Mouse (Mus musculus): Measurements from ENCODE around the gene Itga5. TPM values are rescaled to one million over a fixed set of nuclear protein-coding genes. Genes with fewer than 3 reads are reported as not detected.

Gene Itga5
- polyA plus RNA-seq, 1 experiment from 2014 or later, result 22.8 TPM

DNA sequence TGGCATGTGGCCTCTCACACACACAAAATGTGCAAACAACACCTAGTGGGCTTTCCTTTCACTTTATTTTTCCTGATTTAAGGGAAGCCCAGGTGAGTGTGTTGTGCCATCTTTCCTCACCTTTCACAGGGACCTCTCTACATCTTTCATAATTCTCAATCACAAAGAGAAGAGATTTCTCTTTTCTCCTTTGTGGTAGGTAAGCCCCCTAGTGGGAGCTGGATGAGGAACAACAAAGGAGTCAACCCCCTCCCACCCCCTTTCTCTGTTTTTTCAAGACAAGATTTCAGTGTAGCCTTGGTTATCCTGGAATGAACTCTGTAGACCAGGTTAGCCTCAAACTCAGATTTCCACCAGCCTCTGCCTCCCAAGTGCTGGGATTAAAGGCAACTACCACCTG lies 23.0 kb downstream of the Itga5 start:
- no peak overlapping the region for H3K27ac ChIP-seq
- H3K36me3 ChIP-seq (replicated peaks), result peaks cover 51% of the 10 kb centered on the region
- peaks cover 43% of the 10 kb centered on the region for H3K4me1 ChIP-seq
- H3K27me3 ChIP-seq (ENCODE audit: poor library complexity, severe bottlenecking), result peaks cover 37% of the 10 kb centered on the region
- no peaks in the 10 kb centered on the region for H3K9me3 ChIP-seq
- no peak overlapping the region for H3K4me3 ChIP-seq
- no peak for DNase-seq (ENCODE audit: extremely low spot score, low spot score)

DNA sequence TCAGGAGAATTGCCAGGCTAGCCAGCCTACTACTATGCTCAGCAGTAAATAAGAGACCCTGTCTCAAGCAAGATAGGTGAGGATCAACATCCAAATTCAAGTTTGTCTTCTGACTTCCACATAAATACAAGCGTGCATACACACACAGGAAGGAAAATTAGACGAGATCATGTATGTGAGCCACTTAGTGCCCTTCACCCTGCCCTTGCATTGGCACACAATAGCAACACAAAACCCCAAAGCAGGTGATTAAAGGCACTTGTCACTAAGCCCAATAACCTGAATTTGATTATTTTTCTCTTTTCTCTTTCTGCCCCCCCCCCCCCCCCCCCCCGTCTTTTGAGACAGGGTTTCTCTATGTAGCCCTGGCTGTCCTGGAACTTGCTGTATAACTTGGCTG lies 23.6 kb downstream of the Itga5 start:
- WGBS, result 60% methylated on average over 3 of the region's 3 CpGs
- peaks cover 46% of the 10 kb centered on the region for H3K36me3 ChIP-seq (replicated peaks)
- H3K27ac ChIP-seq, result no peak overlapping the region
- no peak overlapping the region for H3K4me3 ChIP-seq
- H3K9me3 ChIP-seq, result no peaks in the 10 kb centered on the region
- H3K27me3 ChIP-seq (ENCODE audit: poor library complexity, severe bottlenecking), result peaks cover 42% of the 10 kb centered on the region
- peaks cover 48% of the 10 kb centered on the region for H3K4me1 ChIP-seq
- no peak for DNase-seq (ENCODE audit: extremely low spot score, low spot score)

DNA sequence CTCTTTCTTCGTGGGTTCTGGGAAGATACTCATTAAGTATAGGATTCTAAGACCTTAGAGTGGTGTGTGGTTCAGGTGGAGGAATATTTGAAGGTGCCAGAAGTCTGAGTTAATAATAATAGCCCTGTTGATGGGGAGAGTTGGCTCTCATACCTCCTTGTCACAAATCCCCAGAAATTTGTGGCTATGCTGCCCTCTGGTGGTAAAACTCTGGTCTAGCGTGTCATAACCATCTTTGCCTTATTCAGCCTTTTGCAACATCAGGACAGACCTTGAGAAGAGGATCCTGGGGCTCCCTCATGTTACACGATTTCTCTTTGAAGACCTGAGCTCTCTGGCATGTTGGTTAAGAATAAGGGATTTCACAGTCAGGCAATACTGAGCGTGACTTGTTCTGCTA lies 24.1 kb downstream of the Itga5 start:
- Histone ChIP-seq H3K27ac (no peak overlapping the region), H3K9me3 (no peaks in the 10 kb centered on the region), H3K4me3 (no peak overlapping the region), H3K4me1 (peaks cover 54% of the 10 kb centered on the region), H3K27me3 (ENCODE audit: poor library complexity, severe bottlenecking) (peaks cover 48% of the 10 kb centered on the region), H3K36me3 (replicated peaks) (peaks cover 40% of the 10 kb centered on the region)
- peak; percentile 84 for DNase-seq (ENCODE audit: extremely low spot score, low spot score)
- WGBS, result 12% methylated on average over 4 of the region's 4 CpGs

DNA sequence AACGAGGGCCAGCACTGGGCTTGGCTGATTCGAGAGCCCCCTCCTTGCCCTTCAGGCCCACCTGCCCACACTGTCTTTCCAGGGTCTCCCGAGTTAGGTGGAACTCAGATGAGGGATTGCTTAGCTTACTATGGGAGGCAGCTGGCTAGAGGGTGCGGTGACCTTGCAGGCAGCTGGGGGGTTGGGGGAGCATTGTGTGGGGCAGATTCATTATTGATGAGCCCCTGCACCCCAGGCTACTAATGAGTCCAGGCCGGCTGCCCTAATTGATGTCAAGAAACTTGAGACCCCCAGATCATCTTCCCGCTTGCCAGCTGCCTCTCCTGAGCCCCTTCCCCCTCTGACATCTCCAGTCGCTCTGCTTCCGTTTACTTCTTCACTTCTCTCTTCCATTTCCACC lies 25.0 kb downstream of the Itga5 start:
- DNase-seq (ENCODE audit: extremely low spot score, low spot score), result no peak
- H3K27me3 ChIP-seq (ENCODE audit: poor library complexity, severe bottlenecking), result peaks cover 57% of the 10 kb centered on the region
- peaks cover 63% of the 10 kb centered on the region for H3K4me1 ChIP-seq
- H3K4me3 ChIP-seq, result no peak overlapping the region
- no peak overlapping the region for H3K27ac ChIP-seq
- H3K9me3 ChIP-seq, result no peaks in the 10 kb centered on the region
- peaks cover 31% of the 10 kb centered on the region for H3K36me3 ChIP-seq (replicated peaks)
- 36% methylated on average over 8 of the region's 8 CpGs for WGBS

DNA sequence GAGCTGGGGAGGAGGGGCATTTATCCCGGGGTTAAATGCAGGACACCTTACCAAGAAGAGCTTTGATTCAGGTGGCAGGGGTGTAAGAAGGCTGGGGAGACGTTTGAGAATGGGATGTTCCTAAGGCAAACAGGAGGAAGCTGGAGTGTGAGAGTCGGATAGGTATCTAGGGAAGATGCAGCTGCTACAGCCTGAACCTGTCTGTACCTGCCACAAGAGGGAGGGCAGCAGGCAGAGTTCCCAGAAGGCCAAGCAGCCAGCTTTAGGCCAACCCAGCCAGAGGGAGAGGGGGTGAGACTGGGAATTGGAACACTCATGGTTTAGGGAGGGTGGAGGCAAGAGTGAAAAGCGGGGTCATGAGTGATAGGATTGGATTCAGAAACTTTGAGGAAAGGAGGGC lies 25.8 kb downstream of the Itga5 start:
- Histone ChIP-seq H3K27me3 (ENCODE audit: poor library complexity, severe bottlenecking) (peaks cover 64% of the 10 kb centered on the region), H3K4me1 (peaks cover 67% of the 10 kb centered on the region), H3K27ac (no peak overlapping the region)

DNA sequence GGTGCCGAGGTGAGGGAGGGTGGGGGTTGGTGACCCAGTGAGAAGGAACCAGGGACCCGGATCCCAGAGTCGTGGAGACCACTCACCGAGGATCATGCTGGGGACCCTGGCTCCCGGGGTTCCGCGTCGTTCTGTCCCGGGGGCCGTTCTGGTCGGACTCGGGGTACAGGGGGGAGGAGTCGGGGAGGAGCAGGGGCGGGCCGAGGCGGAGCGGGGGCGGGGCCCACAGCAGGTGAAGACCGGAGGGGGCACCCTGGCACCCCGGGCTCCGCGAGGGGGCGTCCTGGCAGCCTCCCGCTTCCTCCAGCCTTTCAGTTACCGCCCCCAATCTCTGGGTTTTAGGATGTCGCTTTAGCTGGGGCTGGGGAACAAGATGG lies 26.6 kb downstream of the Itga5 start, which contains the start of gene Zfp385a:
Gene Zfp385a (minus strand): TSS at position 133 of the 377 bp plus-strand sequence.
- H3K27ac ChIP-seq, result peak within 1 kb of the TSS; percentile 79
- peak within 1 kb of the TSS; percentile 74 for H3K4me3 ChIP-seq
- peak; percentile 34 for DNase-seq (ENCODE audit: extremely low spot score, low spot score)
- peaks cover 76% of the 10 kb centered on the region for H3K4me1 ChIP-seq
- H3K27me3 ChIP-seq (ENCODE audit: poor library complexity, severe bottlenecking), result peaks cover 70% of the 10 kb centered on the region
- H3K9me3 ChIP-seq, result no peaks in the 10 kb centered on the region
- WGBS, result 0% methylated on average over 26 of the region's 26 CpGs
- peaks cover 15% of the 10 kb centered on the region for H3K36me3 ChIP-seq (replicated peaks)

More for the DNA sequence above, 25.8 kb downstream of the Itga5 start:
- WGBS, result 27% methylated on average over 4 of the region's 4 CpGs
- H3K9me3 ChIP-seq, result no peaks in the 10 kb centered on the region
- peaks cover 23% of the 10 kb centered on the region for H3K36me3 ChIP-seq (replicated peaks)
- DNase-seq (ENCODE audit: extremely low spot score, low spot score), result no peak
- peak overlapping the region; percentile 74 for H3K4me3 ChIP-seq

DNA sequence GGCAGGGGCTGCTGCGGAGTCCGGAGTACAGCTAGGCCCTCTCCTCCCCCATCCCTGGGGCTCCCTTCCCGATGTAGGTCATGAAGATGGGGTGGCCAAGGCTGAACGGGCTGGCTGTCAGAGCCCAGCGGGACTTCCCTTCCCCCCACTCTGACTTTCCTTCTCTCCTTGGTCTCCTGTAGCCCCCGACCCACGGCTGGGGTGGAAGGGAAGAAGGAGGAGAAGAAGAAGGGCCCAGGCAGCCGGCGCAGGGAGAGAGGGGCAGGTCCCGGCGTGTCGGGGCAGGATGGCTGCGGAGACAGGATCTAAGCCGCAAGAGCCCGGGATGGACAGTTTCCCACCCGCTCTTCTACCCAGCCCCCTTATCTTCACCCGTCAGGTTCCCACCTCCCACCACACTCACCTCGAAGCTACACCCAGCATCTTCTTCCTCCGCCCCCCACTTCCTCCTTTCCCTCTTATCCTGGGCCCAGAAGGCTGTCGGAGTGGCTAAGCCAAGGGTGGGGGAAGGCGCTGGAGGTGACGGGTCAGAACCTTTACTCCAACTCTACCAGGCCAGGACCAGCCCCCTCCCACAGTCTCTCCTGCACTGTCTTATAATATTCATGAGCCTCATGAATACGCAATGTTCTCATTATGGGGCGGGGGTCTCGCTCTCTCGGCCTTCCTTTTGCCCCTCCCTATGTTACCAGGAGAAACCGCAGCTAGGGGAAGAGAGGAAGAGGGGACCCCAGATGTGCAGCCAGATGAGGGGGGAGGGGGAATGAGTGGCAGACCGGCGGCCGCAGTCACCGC lies 27.2 kb downstream of the Itga5 start:
- H3K4me3 ChIP-seq, result peak overlapping the region; percentile 74
- 5% methylated on average over 28 of the region's 31 CpGs for WGBS
- peaks cover 71% of the 10 kb centered on the region for H3K27me3 ChIP-seq (ENCODE audit: poor library complexity, severe bottlenecking)
- H3K36me3 ChIP-seq (replicated peaks), result peaks cover 9% of the 10 kb centered on the region
- DNase-seq (ENCODE audit: extremely low spot score, low spot score), result peak; percentile 35
- peak overlapping the region; percentile 79 for H3K27ac ChIP-seq
- peaks cover 81% of the 10 kb centered on the region for H3K4me1 ChIP-seq
- H3K9me3 ChIP-seq, result no peaks in the 10 kb centered on the region

DNA sequence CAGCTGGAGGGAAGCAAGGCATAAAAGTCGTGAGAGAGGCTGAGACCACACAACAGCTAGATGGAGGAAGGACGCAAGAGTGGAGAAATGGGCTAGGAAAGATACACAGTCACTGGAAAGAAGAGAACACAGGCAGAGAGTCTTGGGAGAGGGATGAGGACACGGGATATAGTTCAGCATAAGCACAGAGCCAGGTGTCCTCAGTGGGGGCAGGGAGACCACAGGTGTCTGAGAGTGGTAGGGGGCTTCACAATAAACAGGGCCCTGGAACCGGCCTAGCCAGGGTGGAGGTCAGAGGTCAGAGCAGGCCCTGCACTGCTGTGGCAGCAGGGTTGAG lies 27.8 kb downstream of the Itga5 start:
- 31% methylated on average over 4 of the region's 4 CpGs for WGBS
- H3K27ac ChIP-seq, result peak overlapping the region; percentile 79; the same call in 1 of the 2 replicates
- no peak for DNase-seq (ENCODE audit: extremely low spot score, low spot score)
- peaks cover 3% of the 10 kb centered on the region for H3K36me3 ChIP-seq (replicated peaks)
- H3K4me3 ChIP-seq, result peak overlapping the region; percentile 74
- H3K4me1 ChIP-seq, result peaks cover 87% of the 10 kb centered on the region
- H3K9me3 ChIP-seq, result no peaks in the 10 kb centered on the region
- H3K27me3 ChIP-seq (ENCODE audit: poor library complexity, severe bottlenecking), result peaks cover 71% of the 10 kb centered on the region

DNA sequence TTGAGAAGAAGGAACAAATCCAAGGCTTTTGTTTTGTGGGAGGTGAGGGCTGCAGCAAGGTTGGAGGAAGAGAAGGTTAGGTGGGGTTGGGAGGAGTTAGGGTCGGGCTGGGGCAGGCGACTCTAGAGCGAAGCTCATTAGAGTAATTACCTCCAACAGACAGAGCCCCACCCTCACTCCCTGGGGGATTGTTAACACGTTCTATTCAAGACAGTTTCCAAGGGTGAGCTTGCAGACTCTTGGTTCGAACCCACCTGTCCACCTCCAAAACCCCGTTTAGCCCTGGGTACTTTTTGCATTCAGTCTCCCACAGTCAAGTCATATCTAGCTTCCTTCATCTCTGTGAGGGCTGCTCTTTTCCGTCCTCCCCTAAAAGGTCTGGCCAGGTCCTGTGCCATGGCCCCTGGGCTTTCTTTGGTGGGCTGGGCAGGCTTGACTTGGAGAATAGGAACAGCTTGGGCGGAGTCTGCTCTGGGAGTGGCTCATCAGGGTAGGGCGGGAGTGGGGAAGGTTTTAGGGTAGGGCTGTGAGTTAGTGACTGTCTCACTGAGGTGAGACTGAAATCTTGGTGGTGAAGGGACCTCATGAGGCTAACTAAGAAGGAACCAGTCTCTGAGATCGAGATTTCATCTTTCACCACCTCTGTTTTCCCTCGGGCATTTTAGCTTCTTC lies 29.4 kb downstream of the Itga5 start:
- H3K27me3 ChIP-seq (ENCODE audit: poor library complexity, severe bottlenecking), result peaks cover 70% of the 10 kb centered on the region
- H3K36me3 ChIP-seq (replicated peaks), result no peaks in the 10 kb centered on the region
- no peaks in the 10 kb centered on the region for H3K9me3 ChIP-seq
- H3K27ac ChIP-seq, result no peak overlapping the region
- WGBS, result 13% methylated on average over 11 of the region's 11 CpGs
- DNase-seq (ENCODE audit: extremely low spot score, low spot score), result no peak
- H3K4me1 ChIP-seq, result peaks cover 97% of the 10 kb centered on the region
- no peak overlapping the region for H3K4me3 ChIP-seq

DNA sequence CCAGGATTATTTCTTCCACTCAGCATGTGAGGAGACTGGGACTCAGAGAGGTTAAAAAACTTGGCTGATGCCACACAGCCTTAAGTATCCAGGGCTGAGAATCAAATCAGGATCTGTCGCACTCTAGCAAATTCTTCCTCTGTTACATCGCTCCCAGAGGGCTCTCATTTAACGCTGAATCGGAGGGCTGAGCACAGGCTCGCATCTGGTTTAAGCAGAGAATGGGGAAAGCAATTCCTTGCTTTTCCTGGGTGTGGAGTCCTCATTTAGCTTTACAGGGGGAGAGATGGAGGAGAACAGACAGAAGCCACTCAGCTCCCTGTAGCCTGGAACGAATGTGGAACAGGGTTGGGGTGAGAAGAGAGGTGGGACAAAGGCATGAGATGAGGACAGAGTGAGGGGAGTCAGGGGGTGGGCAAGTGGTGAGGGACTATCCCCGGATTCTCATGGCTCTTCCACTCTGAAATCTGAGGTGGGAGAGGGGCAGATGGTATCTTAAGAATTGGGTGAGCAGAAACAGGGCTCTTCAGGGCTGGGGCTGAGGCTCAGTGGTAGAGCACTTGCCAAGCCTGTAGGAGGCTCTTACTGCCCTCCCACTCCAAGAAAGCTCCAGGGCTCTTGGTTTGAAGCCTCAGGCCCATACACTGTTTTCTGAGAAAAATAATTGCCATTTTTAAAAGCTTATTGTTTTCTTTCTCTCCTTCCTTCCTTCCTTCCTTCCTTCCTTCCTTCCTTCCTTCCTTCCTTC lies 30.9 kb downstream of the Itga5 start:
- H3K27me3 ChIP-seq (ENCODE audit: poor library complexity, severe bottlenecking), result peaks cover 55% of the 10 kb centered on the region
- 34% methylated on average over 7 of the region's 7 CpGs for WGBS
- DNase-seq (ENCODE audit: extremely low spot score, low spot score), result no peak
- H3K9me3 ChIP-seq, result no peaks in the 10 kb centered on the region
- H3K4me3 ChIP-seq, result no peak overlapping the region
- no peaks in the 10 kb centered on the region for H3K36me3 ChIP-seq (replicated peaks)
- peak overlapping the region; percentile 81 for H3K27ac ChIP-seq
- peaks cover 88% of the 10 kb centered on the region for H3K4me1 ChIP-seq

DNA sequence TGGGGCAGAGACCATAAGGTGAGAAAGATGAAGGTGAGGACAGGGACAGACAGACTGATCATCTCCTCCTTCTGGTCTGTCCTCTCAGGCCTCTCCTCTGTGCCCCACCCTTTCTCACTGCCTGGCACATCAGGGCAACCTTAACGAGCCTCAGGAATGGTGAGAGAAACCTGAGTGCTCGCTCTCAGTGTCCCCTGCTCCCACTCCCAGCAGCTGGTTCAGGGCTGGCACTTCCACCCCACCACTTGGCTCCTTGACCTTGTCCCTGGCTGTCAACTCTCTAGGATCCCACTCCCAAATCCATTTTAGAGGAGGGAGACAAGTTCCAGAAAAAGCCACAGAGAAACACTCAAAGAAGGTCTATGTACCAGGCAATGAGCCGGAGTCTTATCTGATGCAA lies 31.5 kb downstream of the Itga5 start:
- Histone ChIP-seq H3K4me3 (no peak overlapping the region), H3K4me1 (peaks cover 82% of the 10 kb centered on the region), H3K27ac (peak overlapping the region; percentile 81), H3K36me3 (replicated peaks) (no peaks in the 10 kb centered on the region), H3K27me3 (ENCODE audit: poor library complexity, severe bottlenecking) (peaks cover 49% of the 10 kb centered on the region), H3K9me3 (no peaks in the 10 kb centered on the region)
- DNase-seq (ENCODE audit: extremely low spot score, low spot score), result no peak
- 52% methylated on average over 3 of the region's 3 CpGs for WGBS

DNA sequence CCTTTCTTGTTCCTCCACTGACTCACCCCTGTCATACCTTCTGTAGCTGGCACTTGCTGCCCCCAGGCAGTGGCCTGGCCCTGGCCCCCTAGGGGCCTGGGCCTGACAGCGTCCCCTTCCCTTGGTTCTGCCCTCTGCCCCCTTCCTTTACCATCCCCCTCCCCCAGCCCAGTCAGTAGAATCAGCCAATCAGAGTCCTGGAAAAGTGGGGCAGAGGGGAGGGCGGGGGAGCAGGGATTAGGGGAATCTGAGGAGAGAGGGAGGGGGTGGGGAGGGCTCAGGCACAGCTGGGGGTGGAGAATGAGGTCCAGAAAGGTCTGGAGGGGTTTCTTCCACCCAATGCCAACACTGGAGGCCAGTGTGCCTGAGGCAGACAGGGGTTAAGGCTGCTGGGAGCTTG lies 32.4 kb downstream of the Itga5 start:
- DNase-seq (ENCODE audit: extremely low spot score, low spot score), result peak; percentile 73

More for the DNA sequence above, 32.4 kb downstream of the Itga5 start:
- Histone ChIP-seq H3K4me3 (peak overlapping the region; percentile 24; the same call in 1 of the 2 replicates), H3K27me3 (ENCODE audit: poor library complexity, severe bottlenecking) (peaks cover 41% of the 10 kb centered on the region), H3K9me3 (no peaks in the 10 kb centered on the region), H3K4me1 (peaks cover 74% of the 10 kb centered on the region), H3K36me3 (replicated peaks) (no peaks in the 10 kb centered on the region), H3K27ac (peak overlapping the region; percentile 81)
- 0% methylated on average over 2 of the region's 2 CpGs for WGBS
